Mouse (Mus musculus) erythroblast, embryonic 14.5 days (primary cell): ENCODE measurements around the gene Ctnnal1.

Experiments used
- GATA1 ChIP-seq: IDR thresholded peaks from 2 replicates; pipeline ENCODE4 v1.6.1; 2012; ENCODE audit warnings: low read length, inconsistent platforms, mixed read lengths
- TAL1 ChIP-seq: IDR thresholded peaks from 3 replicates; pipeline ENCODE4 v1.6.1; 2012; ENCODE audit warnings: low read length, inconsistent platforms, mixed read lengths

GRCm38 (mm10) chr4:56815131-56815530 is 49.9 kb downstream of the Ctnnal1 start:
- TF ChIP-seq TAL1 (no peak), GATA1 (no peak)
